Mouse (Mus musculus) adipocyte (in vitro differentiated cells): ENCODE results near the gene Ess2.
"Not testable (repeated sequence)": the region's sequence is repeated elsewhere in the genome, so short reads cannot be mapped to it uniquely, and the experiment has no call there.

Experiments used
- DNase-seq: peaks from one replicate; pipeline ENCODE4 v3.0.0-alpha.2; 2016; ENCODE audit warnings: low spot score

Gene Ess2

GRCm38 (mm10) chr16:17911052-17911595 is at the start of gene Ess2:
TSS of gene Ess2 (minus strand) at chr16:17911348.
- DNase-seq: peak; percentile 99

DNA sequence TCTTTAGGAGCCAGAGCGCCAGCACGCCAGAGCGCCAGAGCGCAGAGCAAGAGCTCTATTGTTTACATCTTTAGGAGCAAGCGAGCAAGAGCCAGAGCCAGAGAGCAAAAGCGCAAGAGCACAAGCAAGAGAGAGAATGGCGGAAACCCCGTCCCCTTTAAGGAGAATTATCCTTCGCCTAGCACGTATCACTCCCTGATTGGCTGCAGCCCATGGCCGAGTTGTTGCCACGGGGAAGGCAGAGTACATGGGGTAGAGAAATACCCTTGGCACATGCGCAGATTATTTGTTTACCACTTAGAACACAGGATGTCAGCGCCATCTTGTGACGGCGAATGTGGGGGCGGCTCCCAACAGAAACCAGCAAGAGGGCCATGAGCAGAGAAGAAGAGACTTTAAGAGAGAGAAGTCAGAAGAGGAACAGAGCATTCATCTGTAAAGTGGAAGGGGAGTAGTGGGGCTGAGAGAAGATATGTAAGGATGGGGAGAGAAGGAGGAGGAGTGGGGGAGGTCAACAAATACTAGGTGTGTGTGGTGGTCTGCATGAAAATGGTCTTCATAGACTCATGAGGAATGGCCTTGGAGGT is 45.0 kb upstream of the Ess2 start:
- not testable (repeated sequence) for DNase-seq

DNA sequence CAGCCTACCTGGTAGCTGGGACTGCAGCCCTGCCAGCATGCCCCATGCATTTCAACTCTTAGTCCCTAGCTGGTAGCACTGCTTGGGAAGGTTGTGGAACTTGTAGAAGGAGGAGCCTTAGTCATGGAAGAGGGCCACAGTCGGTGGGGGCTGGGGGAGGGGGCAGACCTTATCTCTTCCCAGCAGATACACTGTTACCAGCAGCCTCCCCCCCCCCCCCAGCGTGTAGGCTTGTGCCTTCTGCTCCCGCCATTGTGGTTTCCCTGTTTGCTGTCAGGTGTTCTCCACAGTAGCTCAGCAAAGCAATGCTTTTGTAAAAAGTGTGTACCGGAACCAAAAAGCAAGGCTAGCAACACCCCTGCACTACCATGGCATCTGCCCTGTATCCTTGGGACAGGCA is 40.5 kb upstream of the Ess2 start:
- DNase-seq: no peak

DNA sequence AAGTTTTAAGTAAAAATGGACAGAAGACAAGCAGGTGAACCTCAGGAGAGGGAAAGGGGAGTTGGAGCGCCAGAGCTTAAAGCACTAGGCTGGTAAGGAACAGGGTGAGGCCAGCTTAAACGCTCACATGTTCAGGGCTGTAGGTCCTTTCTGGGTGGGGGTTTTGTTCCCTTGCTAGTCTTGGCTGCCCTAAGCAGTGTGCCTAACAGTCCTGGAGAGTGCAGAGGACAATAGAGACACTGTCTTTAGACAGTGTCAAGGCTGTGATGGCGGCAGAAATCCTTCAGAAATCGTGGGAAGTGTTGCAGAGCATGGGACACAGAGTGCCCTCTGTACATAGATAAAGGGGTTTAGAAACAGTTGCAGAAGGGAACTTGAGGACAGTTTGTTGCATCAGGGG is 38.9 kb upstream of the Ess2 start:
- DNase-seq: peak; percentile 66

GRCm38 (mm10) chr16:17949421-17949877 is 38.3 kb upstream of the Ess2 start:
- peak; percentile 49 for DNase-seq

GRCm38 (mm10) chr16:17945081-17945831 is 34.1 kb upstream of the Ess2 start:
- no peak for DNase-seq

GRCm38 (mm10) chr16:17943466-17943865 is 32.3 kb upstream of the Ess2 start:
- DNase-seq: no peak

DNA sequence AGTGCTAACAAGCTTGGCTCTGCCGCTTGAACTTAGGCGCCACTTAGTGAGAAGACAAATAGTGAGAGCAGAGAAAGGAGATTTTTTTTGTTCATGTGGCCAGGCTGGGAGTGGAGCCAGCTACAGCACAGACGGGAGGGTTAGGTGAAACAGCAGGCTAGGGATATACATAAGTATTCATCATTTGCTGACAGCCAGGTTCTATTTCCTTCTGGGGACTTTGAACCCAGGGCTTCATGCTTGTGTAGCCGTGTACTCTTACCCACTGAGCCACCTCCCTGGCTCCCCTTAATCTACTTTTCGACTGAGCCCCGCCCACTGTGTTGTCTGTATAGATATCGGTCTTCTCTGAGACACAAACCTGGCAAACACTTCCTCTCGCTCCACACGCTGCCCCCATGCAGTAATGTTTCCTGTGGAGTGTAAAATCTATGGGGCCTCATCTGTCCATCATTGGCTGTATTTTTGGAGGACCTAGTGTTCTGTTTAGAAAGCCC is 28.2 kb upstream of the Ess2 start:
- peak; percentile 84 for DNase-seq

GRCm38 (mm10) chr16:17938821-17939220 is 27.7 kb upstream of the Ess2 start:
- DNase-seq: peak; percentile 85

DNA sequence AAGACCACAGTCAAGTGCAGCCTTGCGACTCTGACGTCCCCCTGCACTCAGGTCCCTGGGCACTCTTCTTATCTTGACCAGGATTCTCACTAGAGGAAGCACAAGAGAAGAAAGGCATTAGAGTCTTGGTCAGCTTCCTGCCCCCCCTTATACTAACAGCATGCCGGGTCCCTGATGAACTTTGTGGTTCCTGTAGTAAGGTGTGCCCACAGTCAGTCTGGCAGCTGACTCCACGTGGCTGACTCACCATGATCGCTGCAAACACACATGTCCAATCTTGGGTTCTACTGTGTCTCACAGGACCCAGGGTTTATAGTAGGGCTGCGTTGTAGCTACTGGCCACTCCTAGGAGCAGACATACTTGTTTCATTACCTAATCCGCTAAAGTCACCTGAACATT is 27.0 kb upstream of the Ess2 start:
- no peak for DNase-seq

GRCm38 (mm10) chr16:17936776-17937175 is 25.6 kb upstream of the Ess2 start:
- peak; percentile 80 for DNase-seq

DNA sequence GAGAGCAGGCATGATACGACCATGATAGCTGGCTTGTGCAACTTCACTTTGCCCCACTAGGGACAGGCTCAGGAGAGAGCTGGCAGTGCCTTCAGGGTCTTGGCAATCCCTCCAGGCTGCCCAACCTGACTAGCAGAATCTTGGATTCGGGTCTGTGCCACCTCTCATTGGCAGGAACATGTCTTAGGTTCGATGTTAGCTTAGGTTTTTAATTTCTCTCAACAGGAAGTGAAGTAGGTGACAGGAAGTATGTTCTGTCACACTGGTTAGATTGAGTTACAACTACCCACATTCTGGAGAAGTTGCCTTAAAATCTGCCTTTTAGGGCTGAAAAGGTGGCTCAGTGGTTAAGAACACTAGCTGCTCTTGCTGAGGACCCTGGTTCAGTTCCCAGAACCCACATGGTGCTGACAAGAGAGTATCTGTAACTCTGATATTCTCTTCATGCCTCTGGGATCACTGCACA is 23.3 kb upstream of the Ess2 start:
- DNase-seq: peak; percentile 68

DNA sequence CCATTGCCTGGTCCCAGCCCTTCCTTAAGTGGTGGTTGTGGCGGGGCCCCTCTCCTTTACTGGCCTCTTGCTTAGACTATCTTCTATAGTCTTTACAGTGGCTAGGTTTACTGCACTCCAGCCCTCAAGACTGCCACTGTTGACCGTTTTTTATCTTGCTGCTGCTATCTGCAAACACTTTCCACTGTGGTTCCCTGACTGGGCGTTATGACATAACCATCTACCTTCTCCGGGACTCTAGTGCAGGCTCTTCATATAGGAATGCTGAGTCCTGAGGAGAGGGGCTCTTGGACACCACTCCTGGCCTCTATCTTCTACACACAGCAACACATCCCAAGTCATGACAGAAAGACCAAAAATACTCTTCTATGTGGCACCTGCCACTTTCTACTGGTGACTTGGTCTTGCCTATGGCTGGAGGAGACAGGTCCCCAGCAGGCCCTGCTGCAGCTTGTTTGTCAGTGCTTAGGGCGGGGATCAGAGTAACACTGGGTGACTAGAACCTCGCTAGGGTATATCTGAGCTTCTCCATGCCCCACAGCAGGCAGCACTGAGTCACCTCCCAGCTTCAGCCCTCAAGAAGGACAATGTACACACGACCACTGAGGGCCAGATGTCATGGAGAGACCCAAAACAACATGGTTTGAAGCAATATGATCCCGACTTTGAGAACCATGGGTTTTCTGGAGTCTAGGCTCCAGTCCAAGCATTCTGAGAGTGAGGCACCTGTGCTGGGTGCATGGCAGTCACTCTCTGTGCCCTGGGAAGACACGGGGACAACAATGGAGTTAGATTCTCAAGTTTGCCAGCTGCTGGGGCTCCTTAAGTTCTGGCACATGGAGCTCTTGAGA is 22.7 kb upstream of the Ess2 start:
- DNase-seq: no peak

DNA sequence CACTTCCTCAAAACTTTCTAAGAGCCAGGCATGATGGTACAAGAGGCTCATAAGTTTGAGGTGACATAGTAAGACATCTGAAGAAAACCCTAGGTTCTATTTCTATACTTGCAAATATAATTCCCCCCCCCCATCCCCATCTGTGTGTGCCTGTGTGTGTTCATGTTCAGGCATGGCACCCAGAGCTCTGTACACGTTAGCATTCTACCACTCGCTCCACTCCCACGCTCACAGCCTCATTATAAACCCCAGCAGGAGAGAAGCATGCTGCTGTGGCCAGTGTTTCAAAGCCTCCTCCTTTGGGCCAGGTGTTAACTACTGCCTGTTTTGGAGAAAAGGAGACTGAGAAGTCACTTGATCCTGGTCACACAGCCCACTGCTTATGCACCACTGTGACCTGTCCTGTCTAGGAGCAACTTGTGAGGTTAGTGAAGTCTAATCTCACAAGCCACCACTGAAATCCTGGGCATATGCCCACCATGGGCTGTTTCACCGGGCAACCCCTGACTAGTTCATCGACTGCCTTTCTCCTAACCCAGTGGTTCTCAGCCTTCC is 20.8 kb upstream of the Ess2 start:
- DNase-seq: no peak

- DNase-seq: peak; percentile 69
Observed at GRCm38 (mm10) chr16:17929631-17930030, 18.5 kb upstream of the Ess2 start.

- no peak for DNase-seq
Observed at GRCm38 (mm10) chr16:17929211-17929610, 18.1 kb upstream of the Ess2 start.

DNA sequence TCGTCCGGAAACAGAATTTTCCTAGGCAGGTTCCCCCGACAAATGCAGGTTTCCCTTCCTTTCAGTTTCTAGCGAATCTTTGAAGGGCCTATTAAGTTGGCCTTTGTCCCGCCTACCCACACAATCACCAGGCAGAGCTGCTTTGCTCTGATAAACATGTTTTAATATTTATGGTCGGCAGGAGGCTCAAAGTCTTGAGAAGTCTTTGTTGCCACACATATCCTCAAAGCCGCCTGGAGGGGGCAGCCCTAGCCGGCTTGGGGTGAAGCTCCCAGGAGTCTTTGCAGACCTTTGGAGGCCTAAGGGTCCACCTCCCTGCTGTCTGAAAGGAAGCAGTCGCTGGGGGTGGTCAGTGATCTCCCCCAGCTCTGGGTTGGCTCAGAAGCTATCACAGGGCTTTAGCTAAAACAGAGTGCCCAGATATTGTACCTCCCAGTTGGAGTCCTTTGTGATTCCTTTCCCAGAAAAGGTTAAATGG is 17.5 kb upstream of the Ess2 start:
- peak; percentile 96 for DNase-seq

DNA sequence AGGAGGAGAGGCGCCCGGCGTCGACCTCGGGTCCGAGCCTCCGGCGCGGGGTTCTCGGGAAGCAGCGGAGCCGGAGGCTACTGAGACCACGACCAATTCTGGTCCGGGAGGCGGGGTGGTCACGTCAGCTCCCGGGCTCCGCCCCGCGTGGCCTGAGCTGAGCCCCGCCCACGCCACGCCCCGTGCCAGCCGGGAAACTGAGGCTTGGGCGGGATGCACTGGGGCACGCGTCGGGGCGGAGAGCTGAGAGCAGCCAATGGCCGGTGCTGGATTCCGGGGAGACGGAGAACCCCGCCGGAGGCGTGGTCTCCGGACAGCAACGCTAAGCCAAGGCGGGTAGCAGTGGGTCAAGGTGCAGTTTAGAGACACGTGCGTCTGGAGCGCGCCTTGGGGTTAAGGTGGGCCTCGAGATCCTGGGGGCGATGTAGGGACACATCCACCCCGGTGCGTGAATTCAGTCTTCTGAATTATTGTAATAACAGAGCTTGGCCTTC is 17.0 kb upstream of the Ess2 start, which contains the start of gene Slc25a1:
Gene Slc25a1 (minus strand): TSS at position 133 of the 494 bp plus-strand sequence.
- DNase-seq: peak; percentile 91

- DNase-seq: no peak
Observed at GRCm38 (mm10) chr16:17927351-17928082, 16.4 kb upstream of the Ess2 start.

DNA sequence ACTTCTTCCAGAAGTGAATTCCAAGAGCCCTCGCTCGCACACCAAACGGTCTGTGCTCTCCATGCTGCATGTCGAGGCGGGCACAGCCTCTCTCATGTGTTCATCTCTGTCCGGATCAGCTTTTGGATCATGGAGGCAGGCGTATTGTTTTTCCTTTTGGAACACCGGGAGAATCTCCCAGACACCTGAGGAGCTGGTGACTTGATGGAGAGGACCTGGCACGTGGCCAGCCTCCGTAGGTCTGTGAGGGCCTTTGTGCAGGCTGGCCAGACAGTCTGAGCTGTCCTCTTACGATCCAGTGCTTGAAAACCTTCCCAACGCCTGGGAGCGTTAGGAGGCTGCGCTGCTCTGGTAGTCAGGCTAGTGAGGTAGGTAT is 11.0 kb upstream of the Ess2 start:
- DNase-seq: no peak
